Mouse (Mus musculus): Measurements from ENCODE around the gene Btla. TPM values are rescaled to one million over a fixed set of nuclear protein-coding genes. Genes with fewer than 3 reads are reported as not detected.

Gene Btla
- total RNA-seq, 2 experiments from 2014 or later: 0.12 to 0.19 TPM

- DNase-seq (ENCODE audit: extremely low spot score in 1 of 2, low spot score in 1 of 2): no peak
These were observed 32.8 kb downstream of the Btla start for GRCm38 (mm10) chr16:45256895-45257294.

DNA sequence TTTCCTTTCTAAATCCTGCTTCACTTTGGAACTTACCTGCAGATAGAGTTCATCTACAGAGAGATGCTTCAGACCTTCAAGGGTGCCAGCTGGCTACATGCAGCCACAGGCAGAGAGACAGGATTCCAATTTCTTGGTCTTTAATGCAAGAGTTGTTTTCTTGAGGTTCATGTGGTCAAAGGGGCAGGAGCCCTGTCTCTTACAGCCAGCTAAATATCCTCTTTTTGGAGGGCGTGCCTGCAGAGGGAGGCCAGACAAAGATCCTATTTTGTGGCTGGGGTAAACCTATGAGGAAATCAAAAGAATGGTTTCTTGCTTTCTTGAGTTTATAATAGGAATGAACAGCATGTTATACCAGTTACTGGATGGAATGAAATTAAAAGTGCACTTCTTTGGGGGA, 33.5 kb downstream of the Btla start:
- DNase-seq (ENCODE audit: extremely low spot score in 1 of 2, low spot score in 1 of 2): no peak

GRCm38 (mm10) chr16:45259663-45260062, 35.5 kb downstream of the Btla start:
- no peak for DNase-seq (ENCODE audit: extremely low spot score in 1 of 2, low spot score in 1 of 2)

DNA sequence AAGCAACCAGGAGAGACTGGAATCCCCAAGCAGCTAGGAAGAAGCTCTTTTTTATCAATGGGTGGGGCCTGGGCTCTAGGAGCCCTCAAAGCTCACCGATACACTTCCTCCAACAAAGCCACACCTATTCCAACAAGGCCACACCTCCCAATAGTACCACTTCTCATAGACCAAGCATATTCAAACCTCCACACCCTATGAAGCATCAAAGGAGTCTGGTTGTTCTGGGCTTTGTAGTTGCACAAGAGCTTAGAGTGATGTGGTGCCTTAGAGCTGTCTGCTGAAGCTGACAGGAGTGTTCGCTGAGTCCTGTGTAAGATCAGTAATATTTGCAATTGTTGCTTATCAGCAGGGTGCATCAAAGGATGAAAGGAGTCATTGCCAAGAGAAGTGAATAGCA, 37.2 kb downstream of the Btla start:
- no peak for DNase-seq (ENCODE audit: extremely low spot score in 1 of 2, low spot score in 1 of 2)

DNA sequence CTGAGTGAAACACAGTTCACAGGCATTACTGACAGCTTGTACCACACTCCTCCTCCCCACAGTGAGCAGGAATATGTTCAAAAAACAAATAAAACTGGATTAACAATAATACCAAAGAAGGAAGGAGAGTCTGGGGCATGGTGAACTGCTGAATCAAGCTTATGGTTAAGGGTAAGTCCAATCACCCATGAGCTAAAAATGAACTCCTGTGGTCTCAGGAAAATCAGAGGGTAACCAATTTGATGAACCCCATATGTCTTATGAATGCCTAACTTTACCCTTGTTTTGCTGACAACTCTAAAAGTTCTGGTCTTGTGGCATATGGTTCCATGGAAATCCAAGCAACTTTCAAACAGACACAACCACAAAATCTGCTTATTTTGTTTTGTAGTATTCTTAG, 37.9 kb downstream of the Btla start:
- no peak for DNase-seq (ENCODE audit: extremely low spot score in 1 of 2, low spot score in 1 of 2)

DNA sequence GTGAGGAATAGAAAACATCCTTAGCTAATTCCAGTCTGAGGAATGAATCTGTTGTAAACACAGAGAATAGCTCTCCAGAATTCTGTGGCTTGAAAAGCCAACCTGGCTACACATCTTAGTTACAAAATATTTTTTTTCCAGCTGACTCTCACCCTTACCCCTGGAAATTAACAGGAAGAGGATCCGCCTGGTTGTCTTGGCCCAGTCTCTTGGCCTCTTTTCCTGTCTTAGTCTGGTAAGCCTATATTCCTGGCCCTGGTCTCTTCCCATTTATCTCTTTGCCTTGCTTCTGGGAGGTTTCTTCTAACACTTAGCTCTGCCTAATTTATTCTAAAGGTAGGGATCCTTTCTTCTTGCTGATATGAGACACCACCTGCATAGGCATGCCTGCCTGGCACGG, 45.8 kb downstream of the Btla start:
- DNase-seq (ENCODE audit: extremely low spot score in 1 of 2, low spot score in 1 of 2): no peak

DNA sequence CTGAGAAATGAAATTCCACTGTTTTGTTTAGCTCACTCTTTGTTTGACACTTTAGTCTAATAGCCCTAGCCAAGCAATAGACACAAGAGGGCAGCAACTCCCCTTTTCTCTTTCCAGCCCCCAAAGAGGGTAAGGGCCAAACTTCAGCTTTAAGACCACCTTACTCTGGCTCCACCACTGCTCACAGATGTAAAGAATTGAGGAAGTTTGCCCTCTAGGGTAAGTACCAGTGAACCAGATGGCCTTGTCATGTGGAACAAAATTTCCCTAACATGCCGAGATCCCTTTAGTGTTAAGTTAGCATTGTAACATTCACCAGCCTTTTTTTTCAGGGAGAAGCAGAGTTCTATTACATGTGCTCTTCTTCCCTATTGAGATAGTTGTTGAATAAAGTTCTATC, 59.0 kb downstream of the Btla start:
- DNase-seq (ENCODE audit: extremely low spot score in 1 of 2, low spot score in 1 of 2): no peak

DNA sequence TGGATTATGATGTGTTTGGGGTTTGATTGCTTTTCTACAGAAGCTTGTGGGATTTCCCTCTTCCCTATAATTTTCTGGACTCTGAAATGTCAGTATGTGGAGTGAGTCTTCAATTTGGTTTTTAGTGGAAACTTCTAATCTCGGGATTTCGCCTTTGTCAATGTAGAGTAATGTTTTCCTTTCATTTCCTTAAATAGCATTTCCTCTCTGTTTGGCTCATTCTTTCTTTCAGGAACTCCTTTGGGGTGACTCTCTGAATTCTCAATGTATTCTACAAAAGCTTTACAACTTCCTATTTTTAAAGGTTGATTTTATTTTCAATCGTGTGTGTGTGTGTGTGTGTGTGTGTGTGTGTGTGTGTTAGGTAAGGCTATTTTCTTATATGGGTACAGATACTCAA, 73.7 kb downstream of the Btla start:
- DNase-seq (ENCODE audit: extremely low spot score in 1 of 2, low spot score in 1 of 2): no peak

Other genes starting within 250 kb of the Btla start
- 1 to 10 TPM; 3.9 to 4.0 TPM for gene Ccdc80, start 130.9 kb upstream of the Btla start, total RNA-seq (2021)
- gene Slc35a5, start 65.6 kb upstream of the Btla start, total RNA-seq (2021): 10 to 100 TPM; 51.0 to 53.9 TPM
- 10 to 100 TPM; 43.5 to 44.0 TPM for gene Atg3, start 65.5 kb upstream of the Btla start, total RNA-seq (2021)
- 10 to 100 TPM; 77.1 to 88.6 TPM for gene Cd200, start 184.7 kb downstream of the Btla start, total RNA-seq (2021)

All from layer of hippocampus, postnatal 25 days (tissue).